Mouse (Mus musculus): ENCODE data around the gene Kat14. TPM values are rescaled to one million over a fixed set of nuclear protein-coding genes. Genes with fewer than 3 reads are reported as not detected.

Gene Kat14
- polyA plus RNA-seq, 1 experiment = 44.8 TPM

- no peaks in the 10 kb centered on the region for H3K27me3 ChIP-seq (replicated peaks; ENCODE audit: control insufficient read depth, insufficient read depth, low read length)
- no peaks in the 10 kb centered on the region for H3K4me1 ChIP-seq (ENCODE audit: control insufficient read depth, insufficient read depth, low read length)
- no peak overlapping the region for H3K4me3 ChIP-seq (ENCODE audit: insufficient read depth, low read depth, low read length)
- H3K36me3 ChIP-seq (ENCODE audit: control insufficient read depth, insufficient read depth, low read length) = no peaks in the 10 kb centered on the region; the same call in none of the 2 replicates
- TF ChIP-seq POLR2A (IDR thresholded peaks at IDR 0.05; ENCODE audit: low read depth, low read length) (no peak), CTCF (conservative IDR thresholded peaks at IDR 0.05; ENCODE audit: insufficient read depth, insufficient read length, low read depth, low read length) (no peak)
- no peak for DNase-seq
- no peak overlapping the region for H3K27ac ChIP-seq (ENCODE audit: insufficient read depth, low read depth, low read length)
- 74% methylated on average over 3 of the region's 3 CpGs for WGBS
Observed at GRCm38 (mm10) chr2:144381293-144381692, 12.5 kb downstream of the Kat14 start.

- H3K4me3 ChIP-seq (ENCODE audit: insufficient read depth, low read depth, low read length) = no peak overlapping the region
- no peak for DNase-seq
- TF ChIP-seq POLR2A (IDR thresholded peaks at IDR 0.05; ENCODE audit: low read depth, low read length) (no peak), CTCF (conservative IDR thresholded peaks at IDR 0.05; ENCODE audit: insufficient read depth, insufficient read length, low read depth, low read length) (no peak)
- no peaks in the 10 kb centered on the region; the same call in none of the 2 replicates for H3K36me3 ChIP-seq (ENCODE audit: control insufficient read depth, insufficient read depth, low read length)
- H3K4me1 ChIP-seq (ENCODE audit: control insufficient read depth, insufficient read depth, low read length) = no peaks in the 10 kb centered on the region
- no peak overlapping the region for H3K27ac ChIP-seq (ENCODE audit: insufficient read depth, low read depth, low read length)
- WGBS = 88% methylated on average over 4 of the region's 4 CpGs
- no peaks in the 10 kb centered on the region for H3K27me3 ChIP-seq (replicated peaks; ENCODE audit: control insufficient read depth, insufficient read depth, low read length)
Observed at GRCm38 (mm10) chr2:144381741-144382140, 13.0 kb downstream of the Kat14 start.

GRCm38 (mm10) chr2:144382624-144383138 lies 13.9 kb downstream of the Kat14 start:
- TF ChIP-seq CTCF (conservative IDR thresholded peaks at IDR 0.05; ENCODE audit: insufficient read depth, insufficient read length, low read depth, low read length) (no peak), POLR2A (IDR thresholded peaks at IDR 0.05; ENCODE audit: low read depth, low read length) (no peak)
- Histone ChIP-seq H3K4me3 (ENCODE audit: insufficient read depth, low read depth, low read length) (no peak overlapping the region), H3K36me3 (ENCODE audit: control insufficient read depth, insufficient read depth, low read length) (no peaks in the 10 kb centered on the region; the same call in none of the 2 replicates), H3K27ac (ENCODE audit: insufficient read depth, low read depth, low read length) (no peak overlapping the region), H3K4me1 (ENCODE audit: control insufficient read depth, insufficient read depth, low read length) (no peaks in the 10 kb centered on the region), H3K27me3 (replicated peaks; ENCODE audit: control insufficient read depth, insufficient read depth, low read length) (no peaks in the 10 kb centered on the region)
- DNase-seq = no peak
- WGBS = 77% methylated on average over 7 of the region's 7 CpGs

GRCm38 (mm10) chr2:144386296-144386695 lies 17.5 kb downstream of the Kat14 start:
- Histone ChIP-seq H3K27me3 (replicated peaks; ENCODE audit: control insufficient read depth, insufficient read depth, low read length) (no peaks in the 10 kb centered on the region), H3K27ac (ENCODE audit: insufficient read depth, low read depth, low read length) (no peak overlapping the region), H3K4me3 (ENCODE audit: insufficient read depth, low read depth, low read length) (no peak overlapping the region), H3K4me1 (ENCODE audit: control insufficient read depth, insufficient read depth, low read length) (peaks cover 2% of the 10 kb centered on the region; the same call in 1 of the 2 replicates), H3K36me3 (ENCODE audit: control insufficient read depth, insufficient read depth, low read length) (peaks cover 5% of the 10 kb centered on the region)
- DNase-seq = no peak
- WGBS = 78% methylated on average over 2 of the region's 2 CpGs
- TF ChIP-seq POLR2A (IDR thresholded peaks at IDR 0.05; ENCODE audit: low read depth, low read length) (no peak), CTCF (conservative IDR thresholded peaks at IDR 0.05; ENCODE audit: insufficient read depth, insufficient read length, low read depth, low read length) (no peak)

GRCm38 (mm10) chr2:144388416-144388815 lies 19.6 kb downstream of the Kat14 start:
- no peak for TF ChIP-seq POLR2A (IDR thresholded peaks at IDR 0.05; ENCODE audit: low read depth, low read length)
- TF ChIP-seq CTCF (conservative IDR thresholded peaks at IDR 0.05; ENCODE audit: insufficient read depth, insufficient read length, low read depth, low read length) = no peak
- WGBS = 34% methylated on average over 3 of the region's 3 CpGs
- H3K27ac ChIP-seq (ENCODE audit: insufficient read depth, low read depth, low read length) = no peak overlapping the region
- peak; percentile 63 for DNase-seq
- peaks cover 5% of the 10 kb centered on the region for H3K36me3 ChIP-seq (ENCODE audit: control insufficient read depth, insufficient read depth, low read length)
- H3K4me3 ChIP-seq (ENCODE audit: insufficient read depth, low read depth, low read length) = no peak overlapping the region
- no peaks in the 10 kb centered on the region for H3K27me3 ChIP-seq (replicated peaks; ENCODE audit: control insufficient read depth, insufficient read depth, low read length)
- peaks cover 2% of the 10 kb centered on the region; the same call in 1 of the 2 replicates for H3K4me1 ChIP-seq (ENCODE audit: control insufficient read depth, insufficient read depth, low read length)

- DNase-seq = no peak
- 86% methylated on average over 4 of the region's 4 CpGs for WGBS
Observed at GRCm38 (mm10) chr2:144399531-144399930, 30.7 kb downstream of the Kat14 start.

GRCm38 (mm10) chr2:144400659-144401058 lies 31.9 kb downstream of the Kat14 start:
- peaks cover 9% of the 10 kb centered on the region for H3K36me3 ChIP-seq (ENCODE audit: control insufficient read depth, insufficient read depth, low read length)
- TF ChIP-seq CTCF (conservative IDR thresholded peaks at IDR 0.05; ENCODE audit: insufficient read depth, insufficient read length, low read depth, low read length) (no peak), POLR2A (IDR thresholded peaks at IDR 0.05; ENCODE audit: low read depth, low read length) (no peak)
- H3K4me3 ChIP-seq (ENCODE audit: insufficient read depth, low read depth, low read length) = no peak overlapping the region
- H3K27ac ChIP-seq (ENCODE audit: insufficient read depth, low read depth, low read length) = no peak overlapping the region
- DNase-seq = no peak
- H3K27me3 ChIP-seq (replicated peaks; ENCODE audit: control insufficient read depth, insufficient read depth, low read length) = no peaks in the 10 kb centered on the region
- 82% methylated on average over 6 of the region's 6 CpGs for WGBS
- H3K4me1 ChIP-seq (ENCODE audit: control insufficient read depth, insufficient read depth, low read length) = no peaks in the 10 kb centered on the region

More at GRCm38 (mm10) chr2:144399531-144399930, 30.7 kb downstream of the Kat14 start:
- Histone ChIP-seq H3K36me3 (ENCODE audit: control insufficient read depth, insufficient read depth, low read length) (peaks cover 9% of the 10 kb centered on the region), H3K27ac (ENCODE audit: insufficient read depth, low read depth, low read length) (no peak overlapping the region), H3K4me3 (ENCODE audit: insufficient read depth, low read depth, low read length) (no peak overlapping the region), H3K27me3 (replicated peaks; ENCODE audit: control insufficient read depth, insufficient read depth, low read length) (no peaks in the 10 kb centered on the region), H3K4me1 (ENCODE audit: control insufficient read depth, insufficient read depth, low read length) (no peaks in the 10 kb centered on the region)
- TF ChIP-seq POLR2A (IDR thresholded peaks at IDR 0.05; ENCODE audit: low read depth, low read length) (no peak), CTCF (conservative IDR thresholded peaks at IDR 0.05; ENCODE audit: insufficient read depth, insufficient read length, low read depth, low read length) (no peak)
